Mouse (Mus musculus) limb, embryonic 15.5 days (tissue): Measurements from ENCODE around the gene Mtch1. TPM values are rescaled to one million over a fixed set of nuclear protein-coding genes. Genes with fewer than 3 reads are reported as not detected.

ENCODE experiments used
- ATAC-seq: fragments of 200-750 bp; cut with Nextera tagmentation; 2 replicates; pipeline ENCODE4 v1.8.0; 2017; ENCODE audit warnings: low read depth, moderate TSS enrichment; ENCODE audit not compliant: insufficient number of reproducible peaks, low FRiP score, low TSS enrichment
- H3K27ac ChIP-seq: fragments of 300-500 bp; sonication (generic); 2 replicates; pipeline ENCODE4 v1.5.1; 2015; ENCODE audit warnings: moderate library complexity, mild to moderate bottlenecking, inconsistent platforms
- H3K27me3 ChIP-seq: fragments of 300-500 bp; sonication (generic); 2 replicates; pipeline ENCODE4 v1.6.1; 2015; ENCODE audit warnings: inconsistent platforms
- H3K36me3 ChIP-seq: fragments of 300-500 bp; sonication (generic); 2 replicates; pipeline ENCODE4 v1.6.1; 2015; ENCODE audit warnings: inconsistent platforms
- H3K4me1 ChIP-seq: fragments of 300-500 bp; sonication (generic); 2 replicates; pipeline ENCODE4 v1.6.1; 2015; ENCODE audit warnings: inconsistent platforms
- H3K4me2 ChIP-seq: fragments of 300-500 bp; sonication (generic); 2 replicates; pipeline ENCODE4 v1.6.1; 2015; ENCODE audit warnings: mild to moderate bottlenecking, inconsistent platforms
- H3K4me3 ChIP-seq: fragments of 300-500 bp; sonication (generic); 2 replicates; pipeline ENCODE4 v1.5.1; 2015; ENCODE audit warnings: mild to moderate bottlenecking, inconsistent platforms
- H3K9ac ChIP-seq: fragments of 300-500 bp; sonication (generic); 2 replicates; pipeline ENCODE4 v1.6.1; 2015; ENCODE audit warnings: inconsistent platforms
- H3K9me3 ChIP-seq: fragments of 300-500 bp; sonication (generic); 2 replicates; pipeline ENCODE4 v1.6.1; 2016; ENCODE audit warnings: inconsistent platforms
- WGBS: fragments of 180-500 bp; shearing (Covaris S2); methylation state at CpG from one replicate; pipeline ENCODE4 v1.1.7; 2015; 5-methylcytosine and 5-hydroxymethylcytosine counted together
- polyA plus RNA-seq: library from polyadenylated mRNA; unstranded; fragments of >200 nt; fragmentation: Nextera tagmentation; extraction: Ambion mirVana; gene quantifications from 2 replicates; pipeline ENCODE4 v1.2.1, GENCODE M21; 2015

Mtch1 gene
- polyA plus RNA-seq, 1 experiment from 2014 or later: 334 TPM

GRCm38 (mm10) chr17:29342010-29342910, 5.5 kb downstream of the Mtch1 start:
- Histone ChIP-seq H3K36me3 (peaks cover 58% of the 10 kb centered on the region), H3K4me1 (peaks cover 68% of the 10 kb centered on the region), H3K9ac (no peak overlapping the region), H3K27ac (peak overlapping the region; percentile 86), H3K27me3 (no peaks in the 10 kb centered on the region), H3K4me3 (no peak overlapping the region), H3K4me2 (0 out of 2 replicates have a peak overlapping the region, but pooled peaks have one; percentile 32), H3K9me3 (no peaks in the 10 kb centered on the region)
- peak; percentile 40 for ATAC-seq
- 37% methylated on average over 13 of the region's 13 CpGs for WGBS

- Histone ChIP-seq H3K27me3 (no peaks in the 10 kb centered on the region), H3K36me3 (peaks cover 65% of the 10 kb centered on the region), H3K9ac (no peak overlapping the region), H3K4me3 (no peak overlapping the region), H3K9me3 (no peaks in the 10 kb centered on the region), H3K4me1 (peaks cover 66% of the 10 kb centered on the region), H3K4me2 (peak overlapping the region; percentile 32), H3K27ac (peak overlapping the region; percentile 86)
- WGBS: 26% methylated on average over 9 of the region's 9 CpGs
- ATAC-seq: no peak; the same call in 1 of the 2 replicates
These were observed 6.1 kb downstream of the Mtch1 start for GRCm38 (mm10) chr17:29341591-29342003.

- peaks cover 57% of the 10 kb centered on the region for H3K4me1 ChIP-seq
- H3K9me3 ChIP-seq: no peaks in the 10 kb centered on the region
- no peak overlapping the region for H3K4me3 ChIP-seq
- no peak overlapping the region for H3K4me2 ChIP-seq
- peaks cover 75% of the 10 kb centered on the region for H3K36me3 ChIP-seq
- H3K27ac ChIP-seq: peak overlapping the region; percentile 86
- ATAC-seq: no peak
- no peaks in the 10 kb centered on the region for H3K27me3 ChIP-seq
- 66% methylated on average over 18 of the region's 18 CpGs for WGBS
- no peak overlapping the region for H3K9ac ChIP-seq
These were observed 7.1 kb downstream of the Mtch1 start for GRCm38 (mm10) chr17:29340406-29341261.

DNA sequence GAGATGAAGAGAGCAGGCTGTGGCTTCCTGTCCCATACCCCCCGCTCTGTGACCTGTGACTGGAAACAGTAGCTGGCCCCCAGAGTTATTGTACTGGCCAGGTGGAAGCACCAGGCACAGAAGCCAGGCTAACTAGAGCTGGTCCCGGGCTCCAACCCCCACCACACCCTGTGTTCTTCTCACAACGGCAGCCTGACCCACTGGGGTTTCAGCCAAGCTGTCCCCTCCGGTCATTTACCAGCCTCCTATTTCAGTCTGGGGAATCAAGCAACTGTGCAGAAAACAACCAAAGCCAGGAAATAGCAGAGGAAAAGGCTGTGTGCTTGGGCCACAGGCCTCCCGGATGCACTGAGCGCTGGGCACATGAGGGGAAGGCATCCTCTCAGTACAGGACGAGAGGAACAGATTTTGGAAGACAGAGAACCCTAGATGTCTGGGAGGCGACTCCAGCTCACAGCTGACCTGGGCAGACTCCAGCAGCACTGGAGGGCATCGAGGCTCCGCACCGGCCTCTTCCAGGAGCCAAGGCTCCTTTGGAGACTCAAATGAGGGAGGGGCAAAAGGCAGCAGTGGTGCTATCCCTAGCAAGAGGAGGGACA, 8.5 kb downstream of the Mtch1 start:
- no peak for ATAC-seq
- Histone ChIP-seq H3K9me3 (no peaks in the 10 kb centered on the region), H3K4me3 (no peak overlapping the region), H3K36me3 (peaks cover 78% of the 10 kb centered on the region), H3K4me2 (no peak overlapping the region), H3K27ac (peak overlapping the region; percentile 47), H3K4me1 (peaks cover 51% of the 10 kb centered on the region), H3K9ac (no peak overlapping the region), H3K27me3 (no peaks in the 10 kb centered on the region)
- 70% methylated on average over 11 of the region's 11 CpGs for WGBS

DNA sequence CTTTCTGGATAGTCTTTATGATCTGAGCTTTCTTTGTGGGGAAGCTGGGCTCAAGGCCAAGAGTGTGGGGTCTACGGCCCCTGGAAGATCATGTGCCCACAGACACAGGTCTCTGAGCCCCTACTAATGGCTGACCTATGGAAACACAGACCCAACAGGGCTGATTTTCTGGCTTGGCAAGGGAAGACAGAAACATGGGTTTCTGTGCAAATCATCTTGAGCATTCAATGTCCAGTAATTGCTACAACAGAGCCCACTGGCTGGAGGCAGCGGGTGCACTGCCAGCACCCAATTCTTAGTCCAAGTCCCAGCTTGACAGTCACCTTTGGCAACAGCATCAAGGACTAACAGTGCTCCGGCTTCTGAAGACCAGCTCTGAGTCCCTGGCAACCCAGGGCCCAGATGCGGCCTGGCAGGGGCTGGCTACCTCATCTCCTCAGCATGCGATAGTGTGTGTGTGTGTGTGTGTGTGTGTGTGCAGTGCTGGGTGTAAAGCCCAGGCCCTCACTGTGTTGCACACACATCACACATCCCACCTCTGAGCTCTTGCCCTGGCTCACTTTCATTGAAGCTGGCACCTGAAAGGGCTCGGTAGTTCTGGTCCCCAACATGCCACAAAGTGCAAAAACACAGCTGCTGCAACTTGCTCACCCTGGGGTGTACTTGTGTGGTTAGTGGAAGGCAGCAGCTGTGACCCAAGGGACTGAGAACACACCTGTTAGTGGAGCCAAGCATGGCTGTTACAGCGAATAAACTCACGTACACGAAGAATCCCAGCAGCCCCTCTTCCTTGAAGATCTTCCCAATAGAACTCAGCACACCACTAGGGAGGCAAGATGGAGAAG, 9.5 kb downstream of the Mtch1 start:
- Histone ChIP-seq H3K9me3 (no peaks in the 10 kb centered on the region), H3K27ac (peak overlapping the region; percentile 47), H3K4me2 (no peak overlapping the region), H3K9ac (no peak overlapping the region), H3K4me1 (peaks cover 50% of the 10 kb centered on the region), H3K27me3 (no peaks in the 10 kb centered on the region), H3K36me3 (peaks cover 77% of the 10 kb centered on the region), H3K4me3 (no peak overlapping the region)
- ATAC-seq: no peak
- WGBS: 82% methylated on average over 9 of the region's 9 CpGs

DNA sequence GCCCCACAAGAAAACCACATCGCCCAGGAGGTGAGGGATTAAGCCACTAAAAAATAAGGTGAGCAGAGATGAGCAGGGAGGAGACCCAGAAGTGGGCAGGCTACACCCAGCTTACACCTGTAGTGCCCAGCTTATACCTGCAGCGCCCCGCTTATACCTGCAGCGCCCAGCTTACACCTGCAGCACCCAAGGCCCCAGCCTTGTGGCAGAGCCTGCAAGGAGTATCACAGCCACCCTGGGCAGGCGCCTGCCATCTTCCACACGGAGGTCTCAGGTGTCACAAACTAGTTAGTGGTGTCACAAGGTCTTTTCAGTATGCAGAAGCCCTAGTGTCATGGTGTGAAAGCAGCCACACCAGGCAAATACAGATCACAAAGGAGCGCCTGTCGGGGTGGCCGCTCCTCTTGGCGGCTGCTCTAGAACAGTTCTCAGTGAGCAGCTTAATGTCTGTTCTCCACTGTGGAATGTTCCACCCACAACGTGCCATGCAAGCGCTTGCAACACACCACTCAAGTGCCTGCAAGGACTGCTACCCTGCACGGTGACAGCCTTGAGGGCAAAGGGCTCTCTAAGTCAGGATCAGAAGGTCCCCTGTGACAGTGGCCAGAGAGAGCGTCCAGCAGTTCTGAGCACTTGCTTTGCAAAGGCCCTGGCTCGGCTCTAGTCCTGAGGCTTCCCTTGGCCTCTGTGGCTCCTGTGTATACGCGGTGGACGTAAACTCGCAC, 11.3 kb downstream of the Mtch1 start:
- H3K36me3 ChIP-seq: peaks cover 87% of the 10 kb centered on the region

DNA sequence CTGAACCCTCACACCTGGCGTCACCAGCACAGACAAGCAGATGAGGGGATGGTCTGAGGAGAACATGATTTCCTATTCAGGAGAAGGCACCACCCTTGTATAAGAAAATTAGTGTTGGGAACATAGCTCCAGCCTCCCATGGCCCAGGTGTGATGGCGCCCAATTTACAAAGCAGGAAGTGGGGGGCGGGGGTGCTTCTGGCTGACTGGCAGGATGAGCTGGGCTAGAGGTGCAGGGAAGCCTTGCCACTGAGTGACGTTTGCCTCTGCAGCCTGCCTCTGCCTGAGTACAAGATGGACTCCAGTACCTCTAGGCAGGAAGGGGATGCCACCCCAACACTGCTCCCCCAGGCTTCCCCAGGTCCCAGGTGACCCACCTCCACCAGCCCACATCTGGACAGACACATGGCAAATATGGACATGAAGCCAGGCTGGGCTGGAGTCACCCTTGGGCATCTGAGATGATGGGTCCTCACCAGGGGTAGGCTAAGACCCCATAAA, 15.5 kb downstream of the Mtch1 start:
- Histone ChIP-seq H3K4me2 (no peak overlapping the region), H3K4me1 (peaks cover 4% of the 10 kb centered on the region; the same call in 1 of the 2 replicates), H3K27ac (no peak overlapping the region), H3K27me3 (peaks cover 6% of the 10 kb centered on the region; the same call in 1 of the 2 replicates), H3K9ac (no peak overlapping the region), H3K4me3 (no peak overlapping the region), H3K36me3 (peaks cover 70% of the 10 kb centered on the region), H3K9me3 (no peaks in the 10 kb centered on the region)
- WGBS: 75% methylated on average over 4 of the region's 4 CpGs
- ATAC-seq: 0 out of 2 replicates have a peak, but pooled peaks have one; percentile 4

More for the DNA sequence above, 11.3 kb downstream of the Mtch1 start:
- no peak for ATAC-seq
- no peaks in the 10 kb centered on the region for H3K27me3 ChIP-seq
- no peak overlapping the region for H3K4me3 ChIP-seq
- H3K9ac ChIP-seq: no peak overlapping the region
- WGBS: 90% methylated on average over 19 of the region's 19 CpGs
- no peak overlapping the region for H3K27ac ChIP-seq
- H3K4me1 ChIP-seq: peaks cover 32% of the 10 kb centered on the region
- no peak overlapping the region for H3K4me2 ChIP-seq
- H3K9me3 ChIP-seq: no peaks in the 10 kb centered on the region

- Histone ChIP-seq H3K27ac (peak overlapping the region; percentile 71), H3K4me2 (no peak overlapping the region), H3K36me3 (peaks cover 56% of the 10 kb centered on the region), H3K9me3 (no peaks in the 10 kb centered on the region), H3K4me1 (peaks cover 18% of the 10 kb centered on the region), H3K9ac (no peak overlapping the region), H3K4me3 (no peak overlapping the region), H3K27me3 (peaks cover 15% of the 10 kb centered on the region)
- WGBS: 37% methylated on average over 5 of the region's 5 CpGs
- ATAC-seq: no peak
These were observed 16.9 kb downstream of the Mtch1 start for GRCm38 (mm10) chr17:29330671-29331410.

GRCm38 (mm10) chr17:29330221-29330620, 17.5 kb downstream of the Mtch1 start:
- H3K4me2 ChIP-seq: no peak overlapping the region
- H3K36me3 ChIP-seq: peaks cover 50% of the 10 kb centered on the region
- peaks cover 18% of the 10 kb centered on the region for H3K27me3 ChIP-seq
- H3K4me3 ChIP-seq: no peak overlapping the region
- H3K4me1 ChIP-seq: peaks cover 19% of the 10 kb centered on the region
- no peak for ATAC-seq
- H3K9ac ChIP-seq: no peak overlapping the region
- H3K9me3 ChIP-seq: no peaks in the 10 kb centered on the region
- 86% methylated on average over 3 of the region's 3 CpGs for WGBS
- peak overlapping the region; percentile 71; the same call in 1 of the 2 replicates for H3K27ac ChIP-seq

- no peaks in the 10 kb centered on the region for H3K9me3 ChIP-seq
- 74% methylated on average over 9 of the region's 9 CpGs for WGBS
- no peak for ATAC-seq
These were observed 20.0 kb downstream of the Mtch1 start for GRCm38 (mm10) chr17:29327691-29328090.

More at GRCm38 (mm10) chr17:29327691-29328090, 20.0 kb downstream of the Mtch1 start:
- Histone ChIP-seq H3K4me2 (no peak overlapping the region), H3K4me3 (no peak overlapping the region), H3K27ac (no peak overlapping the region), H3K36me3 (peaks cover 29% of the 10 kb centered on the region), H3K27me3 (peaks cover 24% of the 10 kb centered on the region), H3K4me1 (peaks cover 20% of the 10 kb centered on the region), H3K9ac (no peak overlapping the region)
